Mouse (Mus musculus): ENCODE results near the gene Junb. TPM values are rescaled to one million over a fixed set of nuclear protein-coding genes. Genes with fewer than 3 reads are reported as not detected.

The Junb gene
- total and polyA plus RNA-seq, 3 experiments = 41.6 to 72.7 TPM; not detected in 1

DNA sequence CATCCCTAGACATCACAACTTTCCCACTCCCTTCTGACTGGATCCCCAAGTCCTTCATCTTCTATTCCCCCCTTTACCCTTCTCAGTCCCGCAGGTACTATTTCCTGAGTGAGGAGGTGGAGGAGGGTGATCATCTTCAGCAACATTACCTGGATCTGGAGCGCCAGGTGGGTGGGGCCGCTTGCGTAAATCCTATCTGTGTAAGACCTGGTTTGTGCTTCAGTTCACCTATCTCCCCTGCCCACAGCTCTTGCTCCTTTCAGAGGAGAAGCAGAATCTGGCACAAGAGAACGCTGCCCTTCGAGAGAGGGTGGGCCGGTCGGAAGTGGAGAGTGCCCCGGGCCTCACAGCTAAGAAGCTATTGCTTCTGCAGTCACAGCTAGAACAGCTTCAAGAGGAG, 15.9 kb upstream of the Junb start:
- TF ChIP-seq CHD2 (IDR thresholded peaks at IDR 0.05; ENCODE audit: low read length) = no peak
- TF ChIP-seq GABPA (IDR thresholded peaks at IDR 0.05; ENCODE audit: low read depth, low read length) = no peak
- TF ChIP-seq KAT2A (conservative IDR thresholded peaks at IDR 0.05; ENCODE audit: low read depth, low read length) = no peak
- TF ChIP-seq MYB (IDR thresholded peaks at IDR 0.05; ENCODE audit: low read depth, low read length) = no peak
- TF ChIP-seq EP300 (IDR thresholded peaks at IDR 0.05; ENCODE audit: low read depth in 1 of 2, low read length in 2 of 2) = no peak
- TF ChIP-seq USF1 (IDR thresholded peaks at IDR 0.05; ENCODE audit: low read depth, low read length) = no peak
- no peak for TF ChIP-seq TAL1 (IDR thresholded peaks at IDR 0.05; ENCODE audit: low read length)
- TF ChIP-seq E2F4 (IDR thresholded peaks at IDR 0.05; ENCODE audit: borderline replicate concordance, low read depth, low read length) = no peak
- TF ChIP-seq CTCF (IDR thresholded peaks at IDR 0.05 in 2 of 3, conservative IDR thresholded peaks at IDR 0.05 in 1 of 3; ENCODE audit: control insufficient read depth in 1 of 3, insufficient read depth in 1 of 3, low read depth in 2 of 3, low read length in 3 of 3, poor library complexity in 1 of 3, severe bottlenecking in 1 of 3) = no peak
- TF ChIP-seq MXI1 (IDR thresholded peaks at IDR 0.05; ENCODE audit: low read depth, low read length) = no peak
- TF ChIP-seq ZKSCAN1 (IDR thresholded peaks at IDR 0.05; ENCODE audit: low read depth, low read length) = no peak
- TF ChIP-seq SIN3A (IDR thresholded peaks at IDR 0.05; ENCODE audit: low read length) = no peak
- no peak for TF ChIP-seq NRF1 (IDR thresholded peaks at IDR 0.05; ENCODE audit: insufficient read depth, low read depth, low read length, poor library complexity, severe bottlenecking)
- no peak for TF ChIP-seq MEF2A (IDR thresholded peaks at IDR 0.05; ENCODE audit: extremely low read depth, insufficient replicate concordance, low read depth, low read length, poor library complexity, severe bottlenecking)
- no peak for TF ChIP-seq ETS1 (IDR thresholded peaks at IDR 0.05; ENCODE audit: low read depth, low read length)
- no peak for TF ChIP-seq ELF1 (IDR thresholded peaks at IDR 0.05; ENCODE audit: low read depth, low read length)
- TF ChIP-seq ZC3H11A (IDR thresholded peaks at IDR 0.05; ENCODE audit: low read depth, low read length) = no peak
- TF ChIP-seq ZMIZ1 (IDR thresholded peaks at IDR 0.05; ENCODE audit: low read depth, low read length) = no peak
- TF ChIP-seq JUND (IDR thresholded peaks at IDR 0.05; ENCODE audit: low read depth, low read length) = no peak
- no peak for TF ChIP-seq TCF12 (IDR thresholded peaks at IDR 0.05; ENCODE audit: low read depth, low read length)
- peaks cover 0 to 1% of the 10 kb centered on the region in 2 experiments; a peak in 1 of 4 replicates for H3K36me3 ChIP-seq (ENCODE audit: control insufficient read depth in 1 of 2, insufficient read depth in 2 of 2, low read length in 2 of 2)
- H3K27me3 ChIP-seq (ENCODE audit: control insufficient read depth in 1 of 2, insufficient read depth in 2 of 2, low read length in 2 of 2) = no peaks in the 10 kb centered on the region
- H3K27ac ChIP-seq (ENCODE audit: control insufficient read depth, low read depth, low read length) = no peak overlapping the region
- H3K9me3 ChIP-seq (replicated peaks; ENCODE audit: insufficient read depth, low read length) = no peaks in the 10 kb centered on the region
- no peak for DNase-seq (ENCODE audit: low read depth, low spot score)
- H3K9ac ChIP-seq (ENCODE audit: control insufficient read depth, low read depth, low read length, poor library complexity, severe bottlenecking) = no peak overlapping the region
- no peaks in the 10 kb centered on the region; the same call in 1 of the 2 replicates for H3K79me2 ChIP-seq (ENCODE audit: control insufficient read depth, insufficient read depth, low read length, poor library complexity)
- no peak overlapping the region for H3K4me3 ChIP-seq (ENCODE audit: control insufficient read depth in 1 of 2, insufficient read depth in 1 of 2, low read depth in 2 of 2, low read length in 2 of 2)
- H3K4me1 ChIP-seq (ENCODE audit: control insufficient read depth in 1 of 2, insufficient read depth in 2 of 2, low read length in 2 of 2) = peaks cover 0 to 11% of the 10 kb centered on the region in 2 experiments; a peak in 3 of 4 replicates

DNA sequence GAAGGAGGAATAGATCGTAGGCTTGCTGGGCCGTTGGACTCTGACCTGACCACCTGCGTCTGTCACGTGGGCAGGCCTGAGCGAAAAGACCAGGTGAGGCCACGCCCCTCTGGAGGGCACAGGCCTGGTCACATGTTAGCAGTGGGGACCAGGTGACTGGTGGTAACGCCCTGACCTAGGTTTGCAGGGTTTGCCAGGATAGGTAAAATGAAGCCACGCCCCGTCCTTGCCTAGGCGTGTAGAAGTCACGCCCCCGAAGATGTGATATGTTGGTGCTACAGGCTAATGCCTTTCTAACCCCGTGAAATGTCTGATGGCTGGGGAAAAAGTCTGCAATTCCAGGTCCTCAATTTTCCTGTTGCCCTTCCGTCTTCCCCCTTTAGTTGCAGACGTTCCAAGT, 12.3 kb upstream of the Junb start:
- H3K9ac ChIP-seq (ENCODE audit: control insufficient read depth, low read depth, low read length, poor library complexity, severe bottlenecking) = peak overlapping the region; percentile 80
- no peak overlapping the region; the same call in 1 of the 2 replicates for H3K27ac ChIP-seq (ENCODE audit: control insufficient read depth, low read depth, low read length)
- H3K4me1 ChIP-seq (ENCODE audit: control insufficient read depth in 1 of 2, insufficient read depth in 2 of 2, low read length in 2 of 2) = peaks cover 0 to 21% of the 10 kb centered on the region in 2 experiments; a peak in 3 of 4 replicates
- no peaks in the 10 kb centered on the region for H3K9me3 ChIP-seq (replicated peaks; ENCODE audit: insufficient read depth, low read length)
- TF ChIP-seq MXI1 (IDR thresholded peaks at IDR 0.05; ENCODE audit: low read depth, low read length) (0 out of 2 replicates have a peak, but pooled peaks have one; percentile 16), GATA1 (IDR thresholded peaks at IDR 0.05; ENCODE audit: low read depth, low read length) (no peak), ZMIZ1 (IDR thresholded peaks at IDR 0.05; ENCODE audit: low read depth, low read length) (0 out of 2 replicates have a peak, but pooled peaks have one; percentile 4), USF1 (IDR thresholded peaks at IDR 0.05; ENCODE audit: low read depth, low read length) (0 out of 2 replicates have a peak, but pooled peaks have one; percentile 4)
- peaks cover 0 to 9% of the 10 kb centered on the region in 2 experiments; a peak in 2 of 4 replicates for H3K36me3 ChIP-seq (ENCODE audit: control insufficient read depth in 1 of 2, insufficient read depth in 2 of 2, low read length in 2 of 2)
- H3K79me2 ChIP-seq (ENCODE audit: control insufficient read depth, insufficient read depth, low read length, poor library complexity) = no peaks in the 10 kb centered on the region; the same call in 1 of the 2 replicates
- H3K27me3 ChIP-seq (ENCODE audit: control insufficient read depth in 1 of 2, insufficient read depth in 2 of 2, low read length in 2 of 2) = no peaks in the 10 kb centered on the region
- DNase-seq (ENCODE audit: low read depth, low spot score) = no peak
- peak overlapping the region; percentile 75 to 81 for H3K4me3 ChIP-seq (ENCODE audit: control insufficient read depth in 1 of 2, insufficient read depth in 1 of 2, low read depth in 2 of 2, low read length in 2 of 2)
